Mouse (Mus musculus) layer of hippocampus, adult 18-20 months (tissue): ENCODE data around the gene Rxfp4. TPM values are rescaled to one million over a fixed set of nuclear protein-coding genes. Genes with fewer than 3 reads are reported as not detected.

Source experiments
- DNase-seq, 2 experiments: peaks; one replicate each; pipeline ENCODE4 v3.0.0; 2022; ENCODE audit warnings: low spot score in 2 of 2
- total RNA-seq, 2 experiments: library from RNA; stranded (reverse); gene quantifications; 2 replicates each; pipeline ENCODE4 v1.2.3; 2021

The Rxfp4 gene
- total RNA-seq, 2 experiments from 2014 or later, result not detected

- DNase-seq, result peak; percentile 91
These were observed 23.7 kb downstream of the Rxfp4 start for GRCm38 (mm10) chr3:88629244-88629643.

GRCm38 (mm10) chr3:88628766-88629165 is 24.2 kb downstream of the Rxfp4 start:
- DNase-seq, result no peak

GRCm38 (mm10) chr3:88627535-88627934 is 25.4 kb downstream of the Rxfp4 start:
- no peak for DNase-seq

GRCm38 (mm10) chr3:88627114-88627513 is 25.8 kb downstream of the Rxfp4 start:
- no peak for DNase-seq

- no peak for DNase-seq
These were observed 26.6 kb downstream of the Rxfp4 start for GRCm38 (mm10) chr3:88626316-88626715.

GRCm38 (mm10) chr3:88625531-88625930 is 27.4 kb downstream of the Rxfp4 start:
- DNase-seq, result no peak

GRCm38 (mm10) chr3:88624951-88625350 is 28.0 kb downstream of the Rxfp4 start:
- no peak for DNase-seq

GRCm38 (mm10) chr3:88624324-88624723 is 28.6 kb downstream of the Rxfp4 start:
- peak in 1 of 2 experiments; percentile 62 for DNase-seq

- no peak for DNase-seq
These were observed 29.4 kb downstream of the Rxfp4 start for GRCm38 (mm10) chr3:88623346-88624135.

GRCm38 (mm10) chr3:88622941-88623345 is 30.0 kb downstream of the Rxfp4 start:
- DNase-seq, result no peak

GRCm38 (mm10) chr3:88622113-88622940 is 30.6 kb downstream of the Rxfp4 start:
- no peak for DNase-seq

GRCm38 (mm10) chr3:88621537-88622112 is 31.3 kb downstream of the Rxfp4 start:
- no peak for DNase-seq

- no peak for DNase-seq
These were observed 31.9 kb downstream of the Rxfp4 start for GRCm38 (mm10) chr3:88620992-88621536.

GRCm38 (mm10) chr3:88620146-88620991 is 32.6 kb downstream of the Rxfp4 start:
- DNase-seq, result no peak

- no peak for DNase-seq
These were observed 33.5 kb downstream of the Rxfp4 start for GRCm38 (mm10) chr3:88619113-88620097.

GRCm38 (mm10) chr3:88618074-88618871 is 34.7 kb downstream of the Rxfp4 start:
- no peak for DNase-seq

GRCm38 (mm10) chr3:88616951-88617500 is 35.9 kb downstream of the Rxfp4 start:
- DNase-seq, result no peak

GRCm38 (mm10) chr3:88615902-88616391 is 37.0 kb downstream of the Rxfp4 start:
- DNase-seq, result no peak
